Mouse (Mus musculus) kidney, adult 18-20 months (tissue): Measurements from ENCODE around the gene Tecpr1.

Experiments used
- DNase-seq: peaks from one replicate; pipeline ENCODE4 v3.0.0; 2021

Tecpr1 gene

GRCm38 (mm10) chr5:144162080-144162812 is 61.2 kb downstream of the Tecpr1 start:
- no peak for DNase-seq

DNA sequence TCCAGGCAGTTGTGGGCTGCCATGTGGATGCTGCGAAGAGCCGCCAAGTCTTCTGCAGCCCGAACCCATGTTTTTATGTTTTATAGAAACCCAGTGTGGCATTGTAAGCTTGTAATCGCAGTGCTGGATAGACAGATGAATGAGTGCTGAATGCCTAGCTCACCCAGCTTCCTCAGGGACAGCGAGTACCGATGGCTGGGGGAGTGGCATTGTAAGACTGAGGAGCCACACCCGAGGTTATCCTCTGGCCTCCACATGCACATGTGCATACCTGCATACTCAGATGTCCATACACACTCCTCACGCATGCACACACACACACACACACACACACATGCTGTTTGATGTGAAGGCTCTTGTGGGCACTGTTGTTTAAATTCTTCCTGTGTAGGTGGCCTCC is 64.3 kb downstream of the Tecpr1 start:
- peak; percentile 11 for DNase-seq

DNA sequence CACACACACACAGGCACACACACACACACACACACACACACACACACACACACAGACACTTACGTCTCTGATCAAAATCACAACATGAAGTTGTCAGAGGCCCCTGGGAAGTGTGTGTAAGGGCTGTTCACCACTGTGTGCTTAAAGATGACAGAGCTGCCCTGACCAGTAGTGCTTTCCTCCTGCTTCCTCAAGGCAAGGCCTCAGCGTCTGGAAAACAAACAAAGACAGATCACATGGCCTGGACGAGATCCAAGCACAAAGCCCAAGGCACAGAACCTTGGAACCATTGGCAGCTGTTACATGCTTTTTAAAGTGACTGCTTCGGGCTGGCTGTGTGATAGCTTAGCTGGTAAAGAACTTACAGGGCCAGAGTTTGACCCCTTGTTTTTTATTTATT is 64.8 kb downstream of the Tecpr1 start:
- DNase-seq, result peak; percentile 88

DNA sequence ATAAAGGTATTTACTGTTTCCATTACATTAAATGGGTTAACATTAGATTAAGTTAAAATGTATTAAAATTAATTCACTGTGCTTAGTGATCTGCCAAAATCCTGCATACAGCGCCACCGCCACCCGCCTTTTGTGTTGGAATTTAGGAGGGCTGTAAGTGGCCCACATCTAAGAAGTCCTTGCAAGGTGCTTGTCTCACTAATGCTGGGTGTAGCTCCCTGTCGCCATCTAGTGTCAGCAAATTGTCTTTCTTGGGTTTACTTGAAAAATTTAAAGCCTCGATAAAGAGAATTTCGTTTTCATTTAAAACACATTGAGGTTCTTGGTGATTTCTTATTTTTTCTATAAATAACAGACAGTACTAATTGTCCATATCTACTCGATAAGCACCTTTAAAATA is 68.9 kb downstream of the Tecpr1 start:
- peak; percentile 53 for DNase-seq

GRCm38 (mm10) chr5:144151270-144151669 is 72.1 kb downstream of the Tecpr1 start:
- no peak for DNase-seq

GRCm38 (mm10) chr5:144149530-144149929 is 73.9 kb downstream of the Tecpr1 start:
- DNase-seq, result no peak

DNA sequence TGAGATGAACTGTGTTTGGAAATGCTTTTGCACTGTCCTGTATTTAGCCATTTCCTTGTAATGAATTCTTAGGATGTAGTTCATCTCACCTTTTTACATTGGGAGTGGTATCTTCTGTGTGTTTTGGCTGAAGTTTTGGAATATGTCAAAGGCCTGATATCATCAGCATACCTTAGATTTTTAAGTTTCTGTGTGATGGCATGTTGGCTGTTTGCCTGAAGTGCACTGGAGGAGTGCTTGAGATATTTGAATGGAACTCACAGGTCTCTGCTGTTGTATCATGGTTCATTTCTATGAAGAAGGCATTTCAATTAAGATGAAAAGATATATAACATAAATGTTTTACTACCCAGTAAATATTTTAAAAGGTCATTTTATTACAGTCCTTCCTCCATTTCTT is 76.5 kb downstream of the Tecpr1 start:
- DNase-seq, result no peak
